Mouse (Mus musculus) neural tube, embryonic 13.5 days (tissue): ENCODE results near the gene Pom121. TPM values are rescaled to one million over a fixed set of nuclear protein-coding genes. Genes with fewer than 3 reads are reported as not detected.

Experiments used
- ATAC-seq: fragments of 200-750 bp; cut with Nextera tagmentation; 2 replicates; pipeline ENCODE4 v1.8.0; 2017; ENCODE audit warnings: low read depth, mild to moderate bottlenecking, moderate TSS enrichment, moderate library complexity
- H3K27ac ChIP-seq: fragments of 300-500 bp; sonication (generic); replicated peaks from 2 replicates; pipeline ENCODE4 v1.5.1; 2015; ENCODE audit warnings: moderate library complexity, mild to moderate bottlenecking, inconsistent platforms
- H3K27me3 ChIP-seq: fragments of 300-500 bp; sonication (generic); 2 replicates; pipeline ENCODE4 v1.6.1; 2015; ENCODE audit warnings: mild to moderate bottlenecking, inconsistent platforms
- H3K36me3 ChIP-seq: fragments of 300-500 bp; sonication (generic); 2 replicates; pipeline ENCODE4 v1.6.1; 2015; ENCODE audit warnings: mild to moderate bottlenecking, inconsistent platforms
- H3K4me1 ChIP-seq: fragments of 300-500 bp; sonication (generic); replicated peaks from 2 replicates; pipeline ENCODE4 v1.6.1; 2015; ENCODE audit warnings: inconsistent platforms
- H3K4me2 ChIP-seq: fragments of 300-500 bp; sonication (generic); 2 replicates; pipeline ENCODE4 v1.6.1; 2015; ENCODE audit warnings: inconsistent platforms, mild to moderate bottlenecking, moderate library complexity
- H3K4me3 ChIP-seq: fragments of 300-500 bp; sonication (generic); 2 replicates; pipeline ENCODE4 v1.5.1; 2015; ENCODE audit warnings: mild to moderate bottlenecking, inconsistent platforms
- H3K9ac ChIP-seq: fragments of 300-500 bp; sonication (generic); 2 replicates; pipeline ENCODE4 v1.6.1; 2015; ENCODE audit warnings: moderate library complexity, mild to moderate bottlenecking, inconsistent platforms
- H3K9me3 ChIP-seq: fragments of 300-500 bp; sonication (generic); 2 replicates; pipeline ENCODE4 v1.6.1; 2016; ENCODE audit warnings: inconsistent platforms
- WGBS: fragments of 180-500 bp; shearing (Covaris S2); methylation state at CpG from one replicate; pipeline ENCODE4 v1.1.7; 2015; 5-methylcytosine and 5-hydroxymethylcytosine counted together
- polyA plus RNA-seq: library from polyadenylated mRNA; unstranded; fragments of >200 nt; fragmentation: Nextera tagmentation; extraction: Ambion mirVana; gene quantifications from 2 replicates; pipeline ENCODE4 v1.2.1, GENCODE M21; 2015

Gene Pom121
- 10.8 and 13.0 TPM in 2 replicates for polyA plus RNA-seq

DNA sequence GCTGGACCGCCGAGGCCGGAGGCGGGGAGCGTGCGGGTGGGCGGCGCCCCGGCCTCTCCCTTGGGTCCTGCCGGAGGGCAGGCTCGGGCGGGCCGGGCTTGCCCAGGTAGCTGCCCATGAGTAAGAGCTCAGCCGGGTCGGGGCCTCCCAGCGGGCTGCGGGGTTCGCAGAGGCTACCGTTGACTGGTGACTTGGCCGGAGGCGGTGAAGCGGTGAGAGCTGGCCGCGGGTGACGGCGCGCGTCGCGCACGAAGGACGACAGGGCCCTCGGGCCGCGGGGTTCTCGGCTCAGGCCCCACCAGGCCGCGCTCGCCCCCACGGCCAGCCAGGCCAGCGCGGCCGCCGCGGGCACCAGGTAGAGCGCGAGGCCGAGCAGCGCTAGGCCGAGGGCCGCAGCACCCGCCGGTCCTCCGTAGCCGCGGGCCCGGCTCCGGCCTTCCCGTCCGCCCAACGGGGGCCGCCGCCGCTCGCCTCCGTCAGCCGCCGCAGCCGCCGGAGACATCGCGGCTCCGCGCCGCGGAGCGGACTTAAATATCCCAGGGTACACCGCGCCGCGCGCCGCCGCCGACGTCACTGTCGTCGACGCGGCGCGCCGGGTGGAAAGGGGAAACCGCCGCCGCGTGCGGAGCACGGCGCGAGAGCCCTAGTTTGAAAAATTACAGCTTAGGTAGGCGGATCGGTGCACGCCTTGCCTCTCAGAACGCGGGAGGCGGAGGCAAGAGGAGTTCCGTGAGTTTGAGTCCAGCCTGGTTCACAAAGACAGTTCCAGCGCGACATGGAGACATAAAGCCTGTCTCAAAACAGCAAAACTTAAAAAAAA is at the start of gene Pom121:
Gene Pom121, minus strand, starts transcription at position 543 of the 820 bp plus-strand sequence.
- Histone ChIP-seq H3K36me3 (peaks cover 31% of the 10 kb centered on the region), H3K4me2 (peak within 1 kb of the TSS; percentile 92), H3K9me3 (no peaks in the 10 kb centered on the region), H3K27me3 (no peaks in the 10 kb centered on the region), H3K4me1 (peaks cover 24% of the 10 kb centered on the region), H3K27ac (peak within 1 kb of the TSS; percentile 84), H3K4me3 (peak within 1 kb of the TSS; percentile 99), H3K9ac (peak within 1 kb of the TSS; percentile 98)
- ATAC-seq, result peak; percentile 88
- WGBS, result under 1% methylated on average over 108 of the region's 110 CpGs

- H3K27ac ChIP-seq, result no peak overlapping the region
- no peak overlapping the region for H3K9ac ChIP-seq
- no peaks in the 10 kb centered on the region for H3K9me3 ChIP-seq
- no peak for ATAC-seq
- peaks cover 83% of the 10 kb centered on the region for H3K36me3 ChIP-seq
- no peak overlapping the region for H3K4me2 ChIP-seq
- H3K27me3 ChIP-seq, result no peaks in the 10 kb centered on the region
- WGBS, result 78% methylated on average over 7 of the region's 7 CpGs
- no peaks in the 10 kb centered on the region for H3K4me1 ChIP-seq
- H3K4me3 ChIP-seq, result no peak overlapping the region
Observed at GRCm38 (mm10) chr5:135442430-135442829, 48.1 kb upstream of the Pom121 start.

DNA sequence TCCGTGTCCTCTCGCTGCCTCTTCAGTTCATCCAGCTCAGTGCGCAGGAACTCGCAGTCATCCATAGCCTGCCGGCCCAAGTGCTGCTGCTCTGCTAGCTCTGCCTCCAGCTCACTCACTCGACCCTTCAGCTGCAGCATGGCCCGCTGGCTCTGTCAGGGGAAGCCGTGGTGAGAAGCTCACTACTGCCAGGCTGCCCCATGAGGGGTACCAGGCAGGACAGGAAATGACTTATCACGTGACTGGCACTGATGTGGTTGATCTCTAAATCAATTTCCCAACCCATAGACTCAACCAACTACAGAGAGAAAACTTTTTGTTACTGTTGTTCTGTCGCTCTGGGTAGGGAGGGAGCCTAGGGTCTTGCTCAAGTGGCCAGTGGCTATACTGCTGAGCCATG is 40.7 kb upstream of the Pom121 start:
- Histone ChIP-seq H3K9me3 (no peaks in the 10 kb centered on the region), H3K27me3 (no peaks in the 10 kb centered on the region), H3K36me3 (peaks cover 85% of the 10 kb centered on the region), H3K4me2 (no peak overlapping the region), H3K4me3 (no peak overlapping the region), H3K9ac (no peak overlapping the region), H3K27ac (no peak overlapping the region), H3K4me1 (0 out of 2 replicates have a peak, but pooled peaks cover 8% of the 10 kb centered on the region)
- WGBS, result 95% methylated on average over 10 of the region's 10 CpGs
- ATAC-seq, result no peak

GRCm38 (mm10) chr5:135433861-135434260 is 39.5 kb upstream of the Pom121 start:
- Histone ChIP-seq H3K27me3 (no peaks in the 10 kb centered on the region), H3K4me3 (no peak overlapping the region), H3K4me1 (0 out of 2 replicates have a peak, but pooled peaks cover 8% of the 10 kb centered on the region), H3K36me3 (peaks cover 92% of the 10 kb centered on the region), H3K4me2 (no peak overlapping the region), H3K9me3 (no peaks in the 10 kb centered on the region), H3K27ac (no peak overlapping the region), H3K9ac (no peak overlapping the region)
- no peak for ATAC-seq
- WGBS, result 96% methylated on average over 4 of the region's 4 CpGs

DNA sequence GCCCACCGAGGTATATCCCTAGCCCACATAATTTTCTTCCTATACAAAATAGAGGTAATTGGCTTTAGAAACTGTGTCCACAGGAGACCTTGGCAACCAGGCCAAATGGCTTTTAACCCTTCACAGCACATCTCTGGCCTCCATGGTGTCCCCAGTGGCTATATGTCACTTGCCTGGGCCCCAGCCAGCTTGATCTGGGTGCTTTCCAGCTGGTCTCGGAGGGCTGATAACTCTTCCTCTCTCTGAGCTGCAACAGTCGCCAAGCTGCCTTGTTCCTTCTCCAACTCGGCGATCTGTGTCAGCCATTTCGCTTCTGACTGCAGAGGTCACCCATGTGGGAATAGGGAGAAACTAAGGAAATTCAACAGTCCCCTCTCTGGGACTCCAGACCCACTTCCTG is 36.8 kb upstream of the Pom121 start:
- H3K4me1 ChIP-seq, result 0 out of 2 replicates have a peak, but pooled peaks cover 8% of the 10 kb centered on the region
- peaks cover 93% of the 10 kb centered on the region for H3K36me3 ChIP-seq
- H3K9me3 ChIP-seq, result no peaks in the 10 kb centered on the region
- no peaks in the 10 kb centered on the region for H3K27me3 ChIP-seq
- ATAC-seq, result no peak
- no peak overlapping the region for H3K4me2 ChIP-seq
- H3K27ac ChIP-seq, result no peak overlapping the region
- WGBS, result 80% methylated on average over 6 of the region's 6 CpGs
- H3K9ac ChIP-seq, result no peak overlapping the region
- H3K4me3 ChIP-seq, result no peak overlapping the region

DNA sequence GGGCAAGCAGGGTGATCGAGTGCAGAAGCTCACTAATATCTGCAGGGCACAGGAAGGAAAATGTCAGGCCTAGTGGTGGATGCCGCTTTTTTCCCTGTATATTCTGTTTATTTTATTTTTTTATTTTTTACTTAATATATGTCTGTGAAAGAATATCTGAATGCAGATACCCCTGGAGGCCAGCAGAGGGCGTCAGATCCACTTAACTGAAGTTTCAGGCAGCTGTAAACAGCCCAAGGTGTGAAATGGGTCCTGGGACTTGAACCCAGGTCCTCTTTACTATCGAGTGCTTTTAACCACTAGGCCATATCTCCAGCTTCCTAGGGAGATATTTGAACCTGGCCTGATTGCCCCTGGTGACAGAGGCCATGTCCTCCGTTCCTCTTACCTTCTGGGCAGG is 34.4 kb upstream of the Pom121 start:
- H3K4me1 ChIP-seq, result 0 out of 2 replicates have a peak, but pooled peaks cover 8% of the 10 kb centered on the region
- no peak overlapping the region for H3K27ac ChIP-seq
- H3K4me2 ChIP-seq, result no peak overlapping the region
- no peaks in the 10 kb centered on the region for H3K27me3 ChIP-seq
- H3K9me3 ChIP-seq, result no peaks in the 10 kb centered on the region
- H3K36me3 ChIP-seq, result peaks cover 93% of the 10 kb centered on the region
- ATAC-seq, result no peak
- WGBS, result 79% methylated on average over 5 of the region's 5 CpGs
- H3K9ac ChIP-seq, result no peak overlapping the region
- H3K4me3 ChIP-seq, result no peak overlapping the region

DNA sequence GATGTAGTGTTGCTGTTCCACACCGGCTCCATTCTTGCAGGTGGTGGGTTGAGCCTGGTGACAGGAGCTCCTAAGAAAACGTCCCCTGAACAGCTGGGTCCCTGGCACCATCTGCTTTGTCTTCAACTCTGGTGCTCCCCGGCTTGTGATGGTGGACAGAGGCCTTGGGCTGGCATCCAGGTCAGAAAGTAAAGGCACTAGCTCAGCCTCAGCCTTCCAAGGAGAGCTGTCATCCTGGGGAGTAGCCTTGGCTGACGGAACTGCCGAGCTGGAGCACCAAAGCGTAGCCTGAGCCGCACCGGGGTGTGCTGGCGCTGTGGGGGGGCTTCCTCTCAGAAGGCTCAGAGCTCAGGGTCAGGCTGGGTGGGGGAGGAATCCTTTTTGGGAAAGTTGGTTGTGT is 15.9 kb upstream of the Pom121 start:
- H3K36me3 ChIP-seq, result peaks cover 68% of the 10 kb centered on the region
- no peak overlapping the region for H3K9ac ChIP-seq
- no peaks in the 10 kb centered on the region for H3K9me3 ChIP-seq
- no peaks in the 10 kb centered on the region for H3K27me3 ChIP-seq
- 93% methylated on average over 9 of the region's 9 CpGs for WGBS
- ATAC-seq, result no peak
- H3K27ac ChIP-seq, result no peak overlapping the region
- no peak overlapping the region for H3K4me2 ChIP-seq
- H3K4me1 ChIP-seq, result no peaks in the 10 kb centered on the region
- H3K4me3 ChIP-seq, result no peak overlapping the region

- H3K27ac ChIP-seq, result no peak overlapping the region
- peaks cover 47% of the 10 kb centered on the region for H3K36me3 ChIP-seq
- H3K9me3 ChIP-seq, result no peaks in the 10 kb centered on the region
- H3K4me3 ChIP-seq, result no peak overlapping the region
- no peak overlapping the region for H3K4me2 ChIP-seq
- no peak for ATAC-seq
- H3K9ac ChIP-seq, result no peak overlapping the region
- whole genome bisulfite sequencing, result 91% methylated on average over 4 of the region's 4 CpGs
- no peaks in the 10 kb centered on the region for H3K27me3 ChIP-seq
- peaks cover 4% of the 10 kb centered on the region; the same call in 1 of the 2 replicates for H3K4me1 ChIP-seq
Observed at GRCm38 (mm10) chr5:135408114-135408513, 13.8 kb upstream of the Pom121 start.

GRCm38 (mm10) chr5:135405437-135405836 is 11.1 kb upstream of the Pom121 start:
- H3K27me3 ChIP-seq, result no peaks in the 10 kb centered on the region

GRCm38 (mm10) chr5:135404623-135405022 is 10.3 kb upstream of the Pom121 start:
- Histone ChIP-seq H3K4me1 (peaks cover 4% of the 10 kb centered on the region; the same call in 1 of the 2 replicates), H3K27ac (no peak overlapping the region), H3K9me3 (0 out of 2 replicates have a peak, but pooled peaks cover 3% of the 10 kb centered on the region), H3K4me2 (0 out of 2 replicates have a peak overlapping the region, but pooled peaks have one; percentile 20), H3K4me3 (no peak overlapping the region), H3K9ac (no peak overlapping the region), H3K27me3 (no peaks in the 10 kb centered on the region), H3K36me3 (peaks cover 17% of the 10 kb centered on the region)
- ATAC-seq, result peak; percentile 69
- WGBS, result 30% methylated on average over 20 of the region's 20 CpGs

More at GRCm38 (mm10) chr5:135405437-135405836, 11.1 kb upstream of the Pom121 start:
- Histone ChIP-seq H3K4me3 (no peak overlapping the region), H3K4me2 (no peak overlapping the region), H3K27ac (no peak overlapping the region), H3K9me3 (0 out of 2 replicates have a peak, but pooled peaks cover 3% of the 10 kb centered on the region), H3K36me3 (peaks cover 25% of the 10 kb centered on the region), H3K4me1 (peaks cover 4% of the 10 kb centered on the region; the same call in 1 of the 2 replicates), H3K9ac (no peak overlapping the region)
- ATAC-seq, result no peak
- WGBS, result 89% methylated on average over 9 of the region's 9 CpGs

DNA sequence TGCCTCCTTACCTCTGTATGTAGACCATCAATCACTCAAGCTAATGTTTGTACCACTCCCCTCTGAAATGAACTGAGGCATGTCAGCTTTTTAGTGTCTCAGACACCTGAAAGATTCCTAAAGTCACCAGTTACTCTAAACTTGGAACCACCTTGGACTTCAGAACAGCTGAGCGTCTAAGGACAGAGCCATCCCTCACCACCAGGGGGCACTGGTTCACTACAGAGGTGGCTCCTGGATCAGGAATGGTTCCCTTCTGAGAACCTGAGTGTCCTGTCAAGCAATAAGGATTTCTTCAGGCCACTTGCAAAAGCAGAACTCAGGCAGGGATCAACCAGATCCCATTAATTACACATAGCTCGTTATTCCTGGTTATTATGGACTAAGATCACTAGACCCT is 5.9 kb upstream of the Pom121 start:
- ATAC-seq, result no peak
- H3K4me1 ChIP-seq, result peaks cover 4% of the 10 kb centered on the region; the same call in 1 of the 2 replicates
- H3K27me3 ChIP-seq, result no peaks in the 10 kb centered on the region
- H3K4me2 ChIP-seq, result no peak overlapping the region
- no peak overlapping the region for H3K27ac ChIP-seq
- WGBS, result 15% methylated on average over 2 of the region's 2 CpGs
- no peaks in the 10 kb centered on the region for H3K36me3 ChIP-seq
- no peak overlapping the region for H3K9ac ChIP-seq
- 0 out of 2 replicates have a peak, but pooled peaks cover 3% of the 10 kb centered on the region for H3K9me3 ChIP-seq
- no peak overlapping the region for H3K4me3 ChIP-seq

GRCm38 (mm10) chr5:135399382-135399781 is 5.0 kb upstream of the Pom121 start:
- 70% methylated on average over 6 of the region's 6 CpGs for WGBS
- H3K9me3 ChIP-seq, result 0 out of 2 replicates have a peak, but pooled peaks cover 3% of the 10 kb centered on the region
- no peak overlapping the region for H3K27ac ChIP-seq
- H3K4me2 ChIP-seq, result no peak overlapping the region
- ATAC-seq, result no peak
- no peaks in the 10 kb centered on the region for H3K27me3 ChIP-seq
- H3K36me3 ChIP-seq, result no peaks in the 10 kb centered on the region
- no peak overlapping the region for H3K9ac ChIP-seq
- H3K4me1 ChIP-seq, result peaks cover 5% of the 10 kb centered on the region
- no peak overlapping the region for H3K4me3 ChIP-seq
